Mouse (Mus musculus) liver, embryonic 15.5 days (tissue): ENCODE results near the gene Olfr1370. TPM values are rescaled to one million over a fixed set of nuclear protein-coding genes. Genes with fewer than 3 reads are reported as not detected.
"Not testable (repeated sequence)": the region's sequence is repeated elsewhere in the genome, so short reads cannot be mapped to it uniquely, and the experiment has no call there.

Source experiments
- ATAC-seq: fragments of 200-750 bp; cut with Nextera tagmentation; 2 replicates; pipeline ENCODE4 v1.8.0; 2017; ENCODE audit warnings: moderate number of reproducible peaks, mild to moderate bottlenecking, moderate library complexity; ENCODE audit not compliant: insufficient read depth
- H3K27ac ChIP-seq: fragments of 300-500 bp; sonication (generic); replicated peaks from 2 replicates; pipeline ENCODE4 v1.5.1; 2015; ENCODE audit warnings: mild to moderate bottlenecking, inconsistent platforms
- H3K27me3 ChIP-seq: fragments of 300-500 bp; sonication (generic); 2 replicates; pipeline ENCODE4 v1.6.1; 2015; ENCODE audit warnings: mild to moderate bottlenecking, inconsistent platforms
- H3K36me3 ChIP-seq: fragments of 300-500 bp; sonication (generic); replicated peaks from 2 replicates; pipeline ENCODE4 v1.6.1; 2015; ENCODE audit warnings: moderate library complexity, mild to moderate bottlenecking, inconsistent platforms
- H3K4me1 ChIP-seq: fragments of 300-500 bp; sonication (generic); replicated peaks from 2 replicates; pipeline ENCODE4 v1.6.1; 2015; ENCODE audit warnings: inconsistent platforms
- H3K4me2 ChIP-seq: fragments of 300-500 bp; sonication (generic); 2 replicates; pipeline ENCODE4 v1.6.1; 2015; ENCODE audit warnings: moderate library complexity, mild to moderate bottlenecking, inconsistent platforms
- H3K4me3 ChIP-seq: fragments of 300-500 bp; sonication (generic); replicated peaks from 2 replicates; pipeline ENCODE4 v1.5.1; 2015; ENCODE audit warnings: mild to moderate bottlenecking, inconsistent platforms
- H3K9ac ChIP-seq: fragments of 300-500 bp; sonication (generic); 2 replicates; pipeline ENCODE4 v1.6.1; 2015; ENCODE audit warnings: moderate library complexity, mild to moderate bottlenecking, inconsistent platforms
- H3K9me3 ChIP-seq: fragments of 300-500 bp; sonication (generic); replicated peaks from 2 replicates; pipeline ENCODE4 v1.6.1; 2016; ENCODE audit warnings: inconsistent platforms
- WGBS: fragments of 180-500 bp; shearing (Covaris S2); methylation state at CpG from one replicate; pipeline ENCODE4 v1.1.7; 2015; ENCODE audit warnings: mixed read lengths; ENCODE audit not compliant: insufficient replicate concordance; 5-methylcytosine and 5-hydroxymethylcytosine counted together
- polyA plus RNA-seq: library from polyadenylated mRNA; unstranded; fragments of >200 nt; fragmentation: Nextera tagmentation; extraction: Ambion mirVana; gene quantifications from 2 replicates; pipeline ENCODE4 v1.2.1, GENCODE M21; 2015

The Olfr1370 gene
- not detected in 2 replicates for polyA plus RNA-seq

DNA sequence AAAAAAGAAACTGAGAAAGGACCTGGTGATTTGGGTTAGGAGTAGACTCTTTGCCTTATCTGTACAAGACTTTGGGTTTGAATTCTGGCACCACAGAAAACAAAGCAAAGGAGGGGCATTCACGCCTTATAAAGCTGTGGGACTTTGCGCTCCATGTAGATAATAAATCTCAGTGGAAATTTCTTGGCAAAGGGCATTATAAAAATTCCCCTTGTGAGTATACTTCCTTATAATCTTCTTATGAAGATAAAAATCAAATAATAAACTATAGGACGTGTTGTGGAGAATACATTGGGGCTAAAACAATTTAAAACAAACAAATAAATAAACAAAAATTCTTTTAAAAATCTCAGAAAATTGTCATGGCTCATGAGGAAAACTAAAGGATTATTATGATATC is at the start of gene Olfr1370:
Gene Olfr1370 (minus strand): TSS at position 101 of the 400 bp plus-strand sequence.
- Histone ChIP-seq H3K9ac (no peak within 1 kb of the TSS), H3K4me3 (no peak within 1 kb of the TSS), H3K27me3 (no peaks in the 10 kb centered on the region), H3K4me1 (no peaks in the 10 kb centered on the region), H3K36me3 (no peaks in the 10 kb centered on the region), H3K9me3 (no peaks in the 10 kb centered on the region), H3K4me2 (no peak within 1 kb of the TSS), H3K27ac (no peak within 1 kb of the TSS)
- WGBS = 56% methylated on average over 3 of the region's 3 CpGs
- no peak for ATAC-seq

- Histone ChIP-seq H3K4me1 (no peaks in the 10 kb centered on the region), H3K27ac (no peak overlapping the region), H3K9me3 (no peaks in the 10 kb centered on the region), H3K4me3 (no peak overlapping the region), H3K4me2 (no peak overlapping the region), H3K27me3 (no peaks in the 10 kb centered on the region), H3K9ac (no peak overlapping the region), H3K36me3 (no peaks in the 10 kb centered on the region)
- WGBS = 27% methylated on average over 4 of the region's 4 CpGs
- ATAC-seq = peak; percentile 47
Observed at GRCm38 (mm10) chr13:21114121-21114520, 39.4 kb upstream of the Olfr1370 start.

DNA sequence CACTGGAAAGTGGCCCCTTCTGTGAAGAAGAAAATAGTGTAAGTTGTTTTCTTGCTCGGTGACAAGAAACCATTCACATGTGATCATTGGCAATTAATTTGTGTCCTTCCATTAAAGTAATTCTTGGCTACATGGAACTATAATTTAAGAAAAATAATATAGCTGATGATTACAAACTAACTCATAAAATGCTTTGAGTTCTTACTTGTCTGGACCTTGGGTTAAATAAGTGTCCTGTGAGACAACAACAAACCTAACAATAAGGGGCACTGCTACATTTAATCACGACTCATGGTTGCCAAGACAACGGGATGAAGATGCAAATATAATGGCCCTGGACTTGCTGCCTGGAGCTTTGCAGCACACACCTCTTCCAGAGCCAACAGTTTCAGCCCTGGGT is 36.4 kb upstream of the Olfr1370 start, which contains the start of gene Olfr1369-ps1:
Gene Olfr1369-ps1 (plus strand): TSS at position 301 of the 400 bp plus-strand sequence.
- not testable (repeated sequence) for H3K9me3 ChIP-seq, H3K4me3 ChIP-seq, ATAC-seq, H3K4me1 ChIP-seq, H3K27ac ChIP-seq, H3K4me2 ChIP-seq, H3K36me3 ChIP-seq, H3K27me3 ChIP-seq, H3K9ac ChIP-seq
- WGBS = 56% methylated on average over 3 of the region's 3 CpGs

- no peak overlapping the region for H3K4me3 ChIP-seq
- no peak for ATAC-seq
- no peaks in the 10 kb centered on the region for H3K27me3 ChIP-seq
Observed at GRCm38 (mm10) chr13:21110441-21110840, 35.7 kb upstream of the Olfr1370 start.

DNA sequence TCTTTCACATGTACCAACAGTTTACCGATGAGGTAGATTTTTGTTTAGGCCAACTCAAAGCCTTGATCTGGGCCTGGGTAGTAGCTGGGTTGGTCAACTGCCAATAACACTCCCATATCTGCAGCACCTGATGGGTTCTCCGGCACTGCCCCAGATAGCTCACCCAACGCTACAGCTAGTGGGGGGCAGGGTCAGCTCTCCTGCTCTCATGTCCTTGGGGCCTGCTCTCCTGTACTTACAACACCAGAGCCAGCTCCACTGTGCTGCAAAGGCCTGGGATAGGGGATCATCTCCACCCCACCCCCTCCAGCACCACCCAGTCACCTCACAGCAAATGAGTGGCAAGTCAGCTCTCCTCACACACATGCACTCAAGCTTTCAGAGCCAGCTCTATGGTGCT is 35.0 kb upstream of the Olfr1370 start:
- Histone ChIP-seq H3K27ac (no peak overlapping the region), H3K36me3 (no peaks in the 10 kb centered on the region), H3K4me1 (no peaks in the 10 kb centered on the region), H3K4me2 (no peak overlapping the region), H3K4me3 (no peak overlapping the region), H3K9me3 (no peaks in the 10 kb centered on the region), H3K27me3 (no peaks in the 10 kb centered on the region), H3K9ac (no peak overlapping the region)
- ATAC-seq = no peak
- WGBS = 77% methylated on average over 3 of the region's 3 CpGs

More at GRCm38 (mm10) chr13:21110441-21110840, 35.7 kb upstream of the Olfr1370 start:
- Histone ChIP-seq H3K27ac (no peak overlapping the region), H3K9me3 (no peaks in the 10 kb centered on the region), H3K4me2 (no peak overlapping the region), H3K36me3 (no peaks in the 10 kb centered on the region), H3K9ac (no peak overlapping the region), H3K4me1 (no peaks in the 10 kb centered on the region)
- 75% methylated on average over 6 of the region's 6 CpGs for WGBS

- no peak for ATAC-seq
- Histone ChIP-seq H3K36me3 (no peaks in the 10 kb centered on the region), H3K27ac (no peak overlapping the region), H3K9me3 (no peaks in the 10 kb centered on the region), H3K27me3 (no peaks in the 10 kb centered on the region), H3K4me1 (no peaks in the 10 kb centered on the region), H3K4me2 (no peak overlapping the region), H3K9ac (no peak overlapping the region), H3K4me3 (no peak overlapping the region)
- WGBS = 37% methylated on average over 2 of the region's 2 CpGs
Observed at GRCm38 (mm10) chr13:21082686-21083085, 7.9 kb upstream of the Olfr1370 start.

- Histone ChIP-seq H3K9me3 (no peaks in the 10 kb centered on the region), H3K36me3 (no peaks in the 10 kb centered on the region), H3K4me3 (no peak overlapping the region), H3K4me2 (no peak overlapping the region), H3K27ac (no peak overlapping the region), H3K27me3 (no peaks in the 10 kb centered on the region), H3K9ac (no peak overlapping the region), H3K4me1 (no peaks in the 10 kb centered on the region)
- 61% methylated on average over 2 of the region's 2 CpGs for WGBS
- ATAC-seq = no peak
Observed at GRCm38 (mm10) chr13:21066021-21066420, 8.7 kb downstream of the Olfr1370 start.

DNA sequence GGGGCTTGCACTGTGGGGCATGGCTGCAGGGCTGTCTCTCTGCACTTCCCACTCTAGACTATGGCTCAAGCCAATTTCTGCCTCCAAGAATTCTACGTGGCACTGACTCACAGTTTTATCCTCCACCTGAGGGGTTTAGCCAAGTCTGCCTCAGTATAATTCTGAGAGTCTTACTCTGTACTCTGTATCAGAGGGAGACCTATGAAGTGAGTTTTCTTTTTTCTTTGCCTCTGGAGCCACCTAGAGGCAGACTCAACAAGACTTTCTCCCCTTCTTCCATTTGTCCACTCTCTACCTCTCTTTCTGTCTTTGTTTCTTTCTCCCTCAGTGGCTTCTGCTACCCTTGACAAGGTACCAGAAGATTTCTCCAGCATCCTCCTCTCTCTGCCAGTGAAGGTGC is 24.6 kb downstream of the Olfr1370 start:
- no peak overlapping the region for H3K27ac ChIP-seq
- no peak overlapping the region for H3K4me2 ChIP-seq
- H3K9me3 ChIP-seq = no peaks in the 10 kb centered on the region
- 20% methylated on average over 1 of the region's 1 CpGs for WGBS
- no peaks in the 10 kb centered on the region for H3K27me3 ChIP-seq
- H3K36me3 ChIP-seq = no peaks in the 10 kb centered on the region
- no peak overlapping the region for H3K4me3 ChIP-seq
- H3K4me1 ChIP-seq = no peaks in the 10 kb centered on the region
- no peak overlapping the region for H3K9ac ChIP-seq
- ATAC-seq = no peak

GRCm38 (mm10) chr13:21040589-21041199 is 34.1 kb downstream of the Olfr1370 start:
- Histone ChIP-seq H3K4me1 (no peaks in the 10 kb centered on the region), H3K9me3 (no peaks in the 10 kb centered on the region), H3K36me3 (no peaks in the 10 kb centered on the region), H3K27me3 (no peaks in the 10 kb centered on the region), H3K4me3 (no peak overlapping the region), H3K27ac (no peak overlapping the region), H3K4me2 (no peak overlapping the region), H3K9ac (no peak overlapping the region)
- ATAC-seq = no peak
- 61% methylated on average over 2 of the region's 2 CpGs for WGBS

DNA sequence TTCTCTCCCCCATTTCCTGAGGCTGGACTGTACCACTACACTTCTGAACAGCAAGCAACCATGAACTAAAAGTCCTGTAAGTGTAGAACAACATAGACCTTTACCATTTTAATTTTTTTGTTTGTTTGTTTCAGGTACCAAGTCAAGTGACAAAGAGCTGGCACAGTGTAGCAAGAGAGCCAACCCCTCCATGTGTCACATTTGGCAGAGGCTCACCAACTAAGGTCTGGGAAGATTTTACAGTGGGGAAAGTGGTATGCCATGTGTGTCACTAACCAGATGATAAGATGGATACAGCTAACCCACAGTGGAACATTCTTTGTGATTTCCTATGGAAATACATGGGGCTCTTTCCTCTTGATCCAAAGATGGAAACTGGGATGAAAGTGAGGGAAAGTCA is 38.8 kb downstream of the Olfr1370 start:
- Histone ChIP-seq H3K4me2 (no peak overlapping the region), H3K4me1 (no peaks in the 10 kb centered on the region), H3K9ac (no peak overlapping the region), H3K36me3 (no peaks in the 10 kb centered on the region), H3K27ac (no peak overlapping the region), H3K4me3 (no peak overlapping the region), H3K9me3 (no peaks in the 10 kb centered on the region), H3K27me3 (no peaks in the 10 kb centered on the region)
- no peak for ATAC-seq

DNA sequence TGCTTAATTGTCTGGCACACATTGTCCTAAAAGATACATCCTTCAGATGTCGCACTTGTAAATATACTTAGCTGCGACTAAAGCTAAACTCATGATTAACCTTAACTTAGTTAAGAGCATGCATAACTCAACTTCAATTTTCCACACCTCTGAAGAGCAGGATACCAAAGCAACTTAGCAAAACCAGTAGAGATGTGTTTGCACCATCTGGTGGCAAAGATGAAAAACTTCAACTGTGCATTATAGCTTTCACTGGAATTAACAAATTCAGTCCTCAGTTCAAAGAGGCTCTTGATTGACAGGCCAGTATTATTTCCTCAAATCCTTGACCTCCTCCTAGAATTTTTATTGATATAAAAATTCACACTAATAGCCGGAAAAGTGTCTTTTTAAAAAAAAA is 39.7 kb downstream of the Olfr1370 start:
- no peaks in the 10 kb centered on the region for H3K36me3 ChIP-seq
- no peak overlapping the region for H3K4me3 ChIP-seq
- ATAC-seq = no peak
- no peaks in the 10 kb centered on the region for H3K9me3 ChIP-seq
- no peak overlapping the region for H3K9ac ChIP-seq
- no peak overlapping the region for H3K4me2 ChIP-seq
- H3K27me3 ChIP-seq = no peaks in the 10 kb centered on the region
- WGBS = 58% methylated on average over 3 of the region's 3 CpGs
- H3K4me1 ChIP-seq = no peaks in the 10 kb centered on the region
- H3K27ac ChIP-seq = no peak overlapping the region

DNA sequence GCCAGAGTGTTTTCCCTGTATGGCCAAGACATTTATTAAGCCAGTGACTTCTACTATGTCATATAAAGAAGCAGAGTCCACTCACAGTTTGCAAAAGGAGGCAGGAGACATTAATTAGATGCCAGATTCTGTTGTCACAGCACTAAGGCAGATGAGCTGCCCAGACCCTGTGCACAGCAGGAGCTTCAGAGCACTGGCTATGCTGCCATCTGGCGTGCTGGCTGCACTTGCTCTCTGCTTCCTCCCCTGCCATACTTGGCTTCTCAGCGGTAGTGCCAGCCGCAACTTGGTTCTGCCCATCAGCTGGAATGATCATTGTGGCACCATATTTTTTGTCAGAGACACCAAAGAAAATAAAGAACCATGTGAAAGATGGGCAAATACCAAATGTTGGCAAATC is 41.6 kb downstream of the Olfr1370 start:
- 63% methylated on average over 3 of the region's 3 CpGs for WGBS
- Histone ChIP-seq H3K27me3 (no peaks in the 10 kb centered on the region), H3K4me1 (no peaks in the 10 kb centered on the region), H3K4me2 (no peak overlapping the region), H3K27ac (no peak overlapping the region), H3K4me3 (no peak overlapping the region), H3K36me3 (no peaks in the 10 kb centered on the region), H3K9ac (no peak overlapping the region), H3K9me3 (no peaks in the 10 kb centered on the region)
- no peak for ATAC-seq
